In genomic region chr16:87689225-87689624, GRCm38 (mm10) we compare ENCODE assay signal across 8 mouse cellular contexts. TPM values are rescaled to one million over a fixed set of nuclear protein-coding genes. Genes with fewer than 3 reads are reported as not detected.
DNase-seq lines count a peak whose midpoint lies in the region; ATAC-seq and TF ChIP-seq lines count a peak whose summit lies in the region.

No protein-coding gene starts in this region.

- ATAC-seq in heart, embryonic 16.5 days (replicated peaks; ENCODE audit: extremely low read depth, insufficient read depth, low FRiP score): peak; percentile 64
- peak; percentile 82 for ATAC-seq in megakaryocyte progenitor cell, adult 5-6 weeks (replicated peaks; ENCODE audit: poor library complexity)
- no peak for ATAC-seq in forebrain, embryonic 11.5 days (replicated peaks; ENCODE audit: low FRiP score)

- no peaks in the 10 kb centered on the region for H3K27me3 ChIP-seq in kidney, adult 2 months (replicated peaks; ENCODE audit: control insufficient read depth, insufficient read depth, low read length)
- no peaks in the 10 kb centered on the region for H3K27me3 ChIP-seq in heart, embryonic 16.5 days (ENCODE audit: control insufficient read depth, insufficient read depth, low read length)
- no peaks in the 10 kb centered on the region for H3K27me3 ChIP-seq in forebrain, embryonic 11.5 days (ENCODE audit: control insufficient read depth, insufficient read depth, low read length)

- H3K4me1 ChIP-seq in kidney, adult 2 months (ENCODE audit: control insufficient read depth, insufficient read depth, low read length): no peaks in the 10 kb centered on the region
- peaks cover 9% of the 10 kb centered on the region for H3K4me1 ChIP-seq in heart, embryonic 16.5 days (ENCODE audit: control insufficient read depth, insufficient read depth, low read length)
- no peaks in the 10 kb centered on the region for H3K4me1 ChIP-seq in forebrain, embryonic 11.5 days (replicated peaks; ENCODE audit: control insufficient read depth, insufficient read depth, low read length)

- TF ChIP-seq CTCF in kidney, adult 2 months (conservative IDR thresholded peaks at IDR 0.05; ENCODE audit: insufficient read depth, insufficient read length, low read depth, low read length): no peak

- no peak overlapping the region for H3K9ac ChIP-seq in heart, embryonic 16.5 days (ENCODE audit: low read length)
- no peak overlapping the region for H3K9ac ChIP-seq in forebrain, embryonic 11.5 days (ENCODE audit: low read length)

- H3K4me2 ChIP-seq in heart, embryonic 16.5 days (ENCODE audit: low read depth, low read length): peak overlapping the region; percentile 47
- no peak overlapping the region for H3K4me2 ChIP-seq in forebrain, embryonic 11.5 days (ENCODE audit: low read depth, low read length, severe bottlenecking)

- H3K27ac ChIP-seq in kidney, adult 2 months (ENCODE audit: insufficient read depth, low read depth, low read length): peak overlapping the region; percentile 49; the same call in 1 of the 2 replicates
- peak overlapping the region; percentile 79 for H3K27ac ChIP-seq in heart, embryonic 16.5 days (ENCODE audit: low read length)
- no peak overlapping the region for H3K27ac ChIP-seq in forebrain, embryonic 11.5 days (ENCODE audit: low read depth, low read length)

- 0 out of 2 replicates have a peak, but pooled peaks cover 2% of the 10 kb centered on the region for H3K9me3 ChIP-seq in heart, embryonic 16.5 days (replicated peaks; ENCODE audit: control insufficient read depth, low read length)
- no peaks in the 10 kb centered on the region for H3K9me3 ChIP-seq in forebrain, embryonic 11.5 days (ENCODE audit: control insufficient read depth, low read length)

- no peak overlapping the region for H3K4me3 ChIP-seq in kidney, adult 2 months (ENCODE audit: insufficient read depth, low read depth, low read length)
- H3K4me3 ChIP-seq in heart, embryonic 16.5 days (ENCODE audit: low read length): no peak overlapping the region
- no peak overlapping the region for H3K4me3 ChIP-seq in forebrain, embryonic 11.5 days (ENCODE audit: low read depth, low read length)

- no peaks in the 10 kb centered on the region for H3K36me3 ChIP-seq in kidney, adult 2 months (ENCODE audit: control insufficient read depth, insufficient read depth, low read length)
- H3K36me3 ChIP-seq in heart, embryonic 16.5 days (ENCODE audit: control insufficient read depth, insufficient read depth): no peaks in the 10 kb centered on the region
- H3K36me3 ChIP-seq in forebrain, embryonic 11.5 days (ENCODE audit: control insufficient read depth, insufficient read depth, low read length): no peaks in the 10 kb centered on the region

- TF ChIP-seq POLR2A in kidney, adult 2 months (IDR thresholded peaks at IDR 0.05; ENCODE audit: low read depth, low read length): no peak

- DNase-seq in kidney, adult 2 months: no peak
- DNase-seq in kidney, postnatal 25 days: no peak
- DNase-seq in adipocyte (ENCODE audit: low spot score) (peak; percentile 47), MN1 (ENCODE audit: low spot score) (no peak)
- no peak for DNase-seq in forebrain, embryonic 11.5 days (ENCODE audit: low spot score)
- no peak for DNase-seq in adrenal gland, postnatal 14 days

- WGBS in kidney, adult 2 months: 63% methylated on average over 8 of the region's 8 CpGs
- WGBS in heart, embryonic 16.5 days: 15% methylated on average over 8 of the region's 8 CpGs
- WGBS in forebrain, embryonic 11.5 days: 87% methylated on average over 8 of the region's 8 CpGs

RNA-seq across cellular contexts. Expression of gene Bach1, which starts 9.5 kb away (rescaled TPM):
- polyA plus RNA-seq in kidney, adult 2 months (2012; rRNA removed): 8.6 and 9.7 TPM in 2 replicates
- 8.2 and 9.8 TPM in 2 replicates for polyA plus RNA-seq in heart, embryonic 16.5 days (2015; fragmentation: Nextera tagmentation; extraction: Ambion mirVana)
- total RNA-seq in megakaryocyte progenitor cell, adult 5-6 weeks (2015): 15.9 and 16.7 TPM in 2 replicates
- total RNA-seq in megakaryocyte progenitor cell, adult 5-6 weeks (2017): 27.2 and 32.9 TPM in 2 replicates
- 18.5 and 18.9 TPM in 2 replicates for polyA plus RNA-seq in forebrain, embryonic 11.5 days (2014; fragmentation: Nextera tagmentation; extraction: Ambion mirVana)
- 21.5 and 23.5 TPM in 2 replicates for total RNA-seq in adrenal gland, postnatal 14 days (2021)
